Mouse (Mus musculus): ENCODE data around the gene Tbc1d10c. TPM values are rescaled to one million over a fixed set of nuclear protein-coding genes. Genes with fewer than 3 reads are reported as not detected.

The Tbc1d10c gene
- polyA plus RNA-seq, 1 experiment from 2014 or later = 8.1 TPM

DNA sequence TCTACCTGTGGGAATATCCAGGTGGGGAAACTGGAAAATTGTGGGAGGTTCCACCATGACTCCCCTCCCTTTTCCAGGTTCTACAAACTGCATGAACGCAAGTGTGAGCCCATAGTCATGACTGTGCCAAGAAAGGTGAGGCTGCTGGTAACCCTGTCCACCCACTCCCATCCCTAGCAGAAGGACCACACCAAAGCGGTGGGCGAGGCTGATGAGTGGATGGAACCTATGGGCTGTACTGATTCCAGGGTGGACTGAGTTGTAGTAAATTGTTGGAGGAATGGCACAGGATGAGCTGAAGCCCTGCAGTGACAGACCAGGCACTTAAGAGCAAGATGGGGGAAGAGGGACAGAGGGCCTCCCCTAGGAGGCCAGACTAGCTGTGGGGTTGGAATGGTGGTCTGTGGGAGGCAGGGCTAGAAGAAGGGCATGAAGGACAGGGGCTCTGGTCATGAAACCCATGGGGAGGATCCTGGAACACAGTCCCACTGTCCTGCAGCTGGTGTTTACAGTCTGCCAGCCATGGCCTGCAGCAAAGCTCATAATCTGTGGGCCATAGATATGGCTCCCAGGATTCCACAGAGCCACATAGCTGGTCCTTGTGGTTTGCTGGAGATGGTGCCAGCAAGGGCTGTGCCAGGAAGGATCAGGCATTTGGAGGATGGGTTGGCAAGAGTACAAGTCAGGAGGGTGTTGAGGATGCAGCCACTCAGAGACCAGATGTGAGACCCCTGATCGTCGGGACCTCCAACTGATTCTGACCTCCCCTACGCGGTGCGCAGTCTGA lies 38.4 kb downstream of the Tbc1d10c start:
- Histone ChIP-seq H3K4me2 (ENCODE audit: low read depth, low read length) (no peak overlapping the region), H3K27me3 (ENCODE audit: control insufficient read depth, insufficient read depth, low read depth, low read length) (no peaks in the 10 kb centered on the region), H3K4me1 (ENCODE audit: control insufficient read depth, low read depth, low read length) (peaks cover 28% of the 10 kb centered on the region), H3K4me3 (ENCODE audit: low read depth, low read length) (no peak overlapping the region), H3K9me3 (replicated peaks; ENCODE audit: control insufficient read depth, low read length) (no peaks in the 10 kb centered on the region), H3K9ac (ENCODE audit: low read depth, low read length) (no peak overlapping the region), H3K36me3 (ENCODE audit: control insufficient read depth, insufficient read depth) (no peaks in the 10 kb centered on the region; the same call in none of the 2 replicates), H3K27ac (ENCODE audit: low read length) (no peak overlapping the region)
- ATAC-seq (ENCODE audit: low read depth) = no peak
- 86% methylated on average over 8 of the region's 8 CpGs for WGBS (ENCODE audit: insufficient replicate concordance)

DNA sequence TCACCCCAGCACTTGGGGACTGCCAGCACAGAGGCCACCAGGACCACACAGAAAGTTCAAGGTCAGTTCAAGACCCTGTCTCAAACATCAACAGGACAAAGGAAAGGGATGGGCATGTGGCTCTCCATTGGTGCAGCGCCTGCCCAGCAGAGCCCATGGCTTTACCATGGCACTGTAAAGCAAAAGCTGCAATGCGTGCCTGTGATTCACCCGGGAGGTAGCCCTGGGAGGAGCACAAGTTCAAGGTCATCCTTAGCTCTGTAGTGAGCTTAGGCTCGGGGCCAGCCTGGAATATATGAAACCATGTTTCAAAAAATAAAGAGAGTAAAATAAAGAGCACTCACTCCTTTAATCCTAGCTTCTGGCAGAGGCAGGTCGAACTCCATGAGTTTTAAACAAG lies 39.2 kb downstream of the Tbc1d10c start:
- Histone ChIP-seq H3K4me3 (ENCODE audit: low read depth, low read length) (no peak overlapping the region), H3K4me1 (ENCODE audit: control insufficient read depth, low read depth, low read length) (peaks cover 30% of the 10 kb centered on the region), H3K9me3 (replicated peaks; ENCODE audit: control insufficient read depth, low read length) (no peaks in the 10 kb centered on the region), H3K4me2 (ENCODE audit: low read depth, low read length) (no peak overlapping the region), H3K9ac (ENCODE audit: low read depth, low read length) (no peak overlapping the region), H3K36me3 (ENCODE audit: control insufficient read depth, insufficient read depth) (no peaks in the 10 kb centered on the region; the same call in 1 of the 2 replicates), H3K27ac (ENCODE audit: low read length) (no peak overlapping the region), H3K27me3 (ENCODE audit: control insufficient read depth, insufficient read depth, low read depth, low read length) (no peaks in the 10 kb centered on the region)
- ATAC-seq (ENCODE audit: low read depth) = no peak
- WGBS (ENCODE audit: insufficient replicate concordance) = 69% methylated on average over 5 of the region's 5 CpGs

DNA sequence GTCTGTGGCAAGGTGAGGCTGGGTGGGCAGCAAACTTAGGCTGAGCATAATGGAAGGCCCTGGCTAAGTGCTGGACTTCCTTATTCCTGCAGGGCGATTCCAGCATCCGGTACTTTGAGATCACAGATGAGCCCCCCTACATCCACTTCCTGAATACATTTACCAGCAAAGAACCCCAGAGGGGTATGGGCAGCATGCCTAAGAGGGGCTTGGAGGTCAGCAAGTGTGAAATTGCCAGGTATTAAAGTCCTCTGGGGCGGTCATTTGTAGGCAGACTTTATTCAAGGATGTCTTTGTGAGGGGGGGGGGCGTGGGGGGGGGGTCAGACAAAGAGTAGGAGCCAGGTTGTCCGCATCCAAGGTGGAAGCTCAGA lies 39.6 kb downstream of the Tbc1d10c start:
- Histone ChIP-seq H3K9ac (ENCODE audit: low read depth, low read length) (no peak overlapping the region), H3K4me3 (ENCODE audit: low read depth, low read length) (no peak overlapping the region), H3K4me1 (ENCODE audit: control insufficient read depth, low read depth, low read length) (peaks cover 30% of the 10 kb centered on the region), H3K27ac (ENCODE audit: low read length) (no peak overlapping the region), H3K9me3 (replicated peaks; ENCODE audit: control insufficient read depth, low read length) (no peaks in the 10 kb centered on the region), H3K36me3 (ENCODE audit: control insufficient read depth, insufficient read depth) (no peaks in the 10 kb centered on the region; the same call in 1 of the 2 replicates), H3K4me2 (ENCODE audit: low read depth, low read length) (no peak overlapping the region), H3K27me3 (ENCODE audit: control insufficient read depth, insufficient read depth, low read depth, low read length) (no peaks in the 10 kb centered on the region)
- 67% methylated on average over 5 of the region's 5 CpGs for WGBS (ENCODE audit: insufficient replicate concordance)
- no peak for ATAC-seq (ENCODE audit: low read depth)

DNA sequence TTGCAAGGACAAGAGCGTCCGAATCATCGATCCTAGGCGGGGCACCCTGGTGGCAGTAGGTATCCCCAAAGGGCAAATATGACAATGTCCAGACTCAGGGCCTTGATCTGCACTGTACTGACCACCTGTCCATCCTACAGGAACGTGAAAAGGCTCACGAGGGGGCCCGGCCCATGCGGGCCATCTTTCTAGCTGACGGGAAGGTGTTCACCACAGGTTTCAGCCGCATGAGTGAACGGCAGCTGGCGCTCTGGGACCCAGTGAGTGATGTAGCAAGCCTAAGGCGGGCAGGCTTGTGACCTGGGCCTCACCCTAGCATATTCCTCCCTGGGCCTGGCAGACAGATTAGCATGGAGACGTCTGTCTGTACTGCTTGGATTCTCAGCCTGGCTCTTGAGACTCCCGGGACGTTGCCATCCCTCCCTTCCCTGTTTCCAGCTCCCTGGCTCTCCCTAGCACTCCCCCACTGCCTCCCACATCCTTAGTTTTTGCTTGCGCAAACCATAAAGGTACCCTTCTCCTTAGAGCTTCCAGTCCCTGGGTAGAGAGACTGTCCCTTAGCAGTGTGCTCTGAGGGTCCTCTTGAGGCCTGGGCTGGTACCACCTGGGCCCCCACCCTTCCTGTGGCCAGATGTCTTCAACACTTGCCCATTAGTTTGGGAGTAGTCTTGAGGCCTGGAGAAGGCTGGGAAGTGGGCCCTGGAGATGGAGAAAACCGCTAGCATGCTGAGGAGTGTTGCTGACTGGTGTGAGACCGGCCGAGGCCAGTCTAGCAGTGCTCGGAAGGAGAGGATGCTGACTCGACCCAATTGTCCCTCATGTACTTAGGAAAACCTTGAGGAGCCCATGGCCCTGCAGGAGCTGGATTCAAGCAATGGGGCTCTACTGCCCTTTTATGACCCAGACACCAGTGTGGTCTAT lies 40.3 kb downstream of the Tbc1d10c start:
- no peak overlapping the region for H3K27ac ChIP-seq (ENCODE audit: low read length)
- H3K4me3 ChIP-seq (ENCODE audit: low read depth, low read length) = no peak overlapping the region
- H3K36me3 ChIP-seq (ENCODE audit: control insufficient read depth, insufficient read depth) = no peaks in the 10 kb centered on the region; the same call in 1 of the 2 replicates
- H3K9me3 ChIP-seq (replicated peaks; ENCODE audit: control insufficient read depth, low read length) = no peaks in the 10 kb centered on the region; the same call in 1 of the 2 replicates
- no peaks in the 10 kb centered on the region for H3K27me3 ChIP-seq (ENCODE audit: control insufficient read depth, insufficient read depth, low read depth, low read length)
- 84% methylated on average over 22 of the region's 22 CpGs for WGBS (ENCODE audit: insufficient replicate concordance)
- H3K9ac ChIP-seq (ENCODE audit: low read depth, low read length) = no peak overlapping the region
- ATAC-seq (ENCODE audit: low read depth) = no peak
- peaks cover 30% of the 10 kb centered on the region for H3K4me1 ChIP-seq (ENCODE audit: control insufficient read depth, low read depth, low read length)
- H3K4me2 ChIP-seq (ENCODE audit: low read depth, low read length) = no peak overlapping the region

DNA sequence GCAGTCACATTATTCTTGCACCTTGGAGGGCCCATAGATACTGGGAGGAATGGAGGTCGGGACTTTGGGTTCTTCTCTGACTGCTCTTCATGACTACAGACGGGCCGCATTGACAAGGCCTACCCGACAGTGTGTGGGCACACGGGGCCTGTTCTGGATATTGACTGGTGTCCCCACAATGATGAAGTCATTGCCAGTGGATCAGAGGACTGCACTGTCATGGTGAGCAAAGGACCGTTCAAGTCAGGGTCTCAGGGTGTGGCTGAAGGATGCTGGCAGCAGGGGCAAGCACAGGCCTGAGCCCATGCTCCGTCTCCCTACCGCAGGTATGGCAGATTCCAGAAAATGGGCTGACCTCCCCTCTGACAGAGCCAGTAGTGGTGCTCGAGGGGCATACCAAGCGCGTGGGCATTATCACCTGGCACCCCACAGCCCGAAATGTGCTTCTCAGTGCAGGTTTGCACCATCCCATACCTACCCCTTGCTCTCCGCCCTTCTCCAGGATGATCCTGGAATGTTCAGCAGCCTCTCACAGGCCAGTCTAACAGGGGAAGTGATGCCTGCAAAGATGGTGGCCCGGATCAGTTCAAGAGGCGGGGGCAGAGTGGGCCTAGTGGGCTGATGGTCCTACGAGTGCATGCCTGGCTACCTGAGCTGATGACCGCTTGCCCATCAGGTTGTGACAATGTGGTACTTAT lies 41.2 kb downstream of the Tbc1d10c start:
- Histone ChIP-seq H3K4me3 (ENCODE audit: low read depth, low read length) (no peak overlapping the region), H3K27ac (ENCODE audit: low read length) (no peak overlapping the region), H3K9me3 (replicated peaks; ENCODE audit: control insufficient read depth, low read length) (no peaks in the 10 kb centered on the region; the same call in 1 of the 2 replicates), H3K4me1 (ENCODE audit: control insufficient read depth, low read depth, low read length) (peaks cover 29% of the 10 kb centered on the region), H3K27me3 (ENCODE audit: control insufficient read depth, insufficient read depth, low read depth, low read length) (no peaks in the 10 kb centered on the region), H3K36me3 (ENCODE audit: control insufficient read depth, insufficient read depth) (no peaks in the 10 kb centered on the region), H3K9ac (ENCODE audit: low read depth, low read length) (no peak overlapping the region), H3K4me2 (ENCODE audit: low read depth, low read length) (0 out of 2 replicates have a peak overlapping the region, but pooled peaks have one; percentile 75)
- no peak for ATAC-seq (ENCODE audit: low read depth)
- WGBS (ENCODE audit: insufficient replicate concordance) = 83% methylated on average over 17 of the region's 17 CpGs

DNA sequence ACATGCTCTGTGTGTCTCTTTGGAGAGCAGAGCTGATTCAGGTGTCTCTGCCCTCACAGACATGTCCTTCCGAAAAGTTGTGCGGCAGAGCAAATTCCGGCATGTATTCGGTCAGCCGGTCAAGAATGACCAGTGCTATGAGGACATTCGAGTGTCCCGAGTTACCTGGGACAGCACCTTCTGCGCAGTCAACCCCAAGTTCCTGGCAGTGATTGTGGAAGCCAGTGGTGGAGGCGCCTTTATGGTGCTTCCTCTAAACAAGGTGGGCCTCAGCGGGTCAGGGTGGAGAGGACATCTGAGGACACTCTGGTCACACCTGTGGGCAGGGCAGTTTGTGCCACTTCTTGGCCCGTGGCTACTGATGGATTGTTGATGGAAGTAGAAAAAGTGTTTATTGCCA lies 41.8 kb downstream of the Tbc1d10c start:
- peak overlapping the region; percentile 88 for H3K4me3 ChIP-seq (ENCODE audit: low read depth, low read length)
- H3K4me1 ChIP-seq (ENCODE audit: control insufficient read depth, low read depth, low read length) = peaks cover 23% of the 10 kb centered on the region
- WGBS (ENCODE audit: insufficient replicate concordance) = 68% methylated on average over 11 of the region's 11 CpGs
- H3K27ac ChIP-seq (ENCODE audit: low read length) = no peak overlapping the region
- H3K36me3 ChIP-seq (ENCODE audit: control insufficient read depth, insufficient read depth) = no peaks in the 10 kb centered on the region
- H3K27me3 ChIP-seq (ENCODE audit: control insufficient read depth, insufficient read depth, low read depth, low read length) = no peaks in the 10 kb centered on the region
- H3K9me3 ChIP-seq (replicated peaks; ENCODE audit: control insufficient read depth, low read length) = no peaks in the 10 kb centered on the region; the same call in 1 of the 2 replicates
- H3K4me2 ChIP-seq (ENCODE audit: low read depth, low read length) = peak overlapping the region; percentile 75
- peak overlapping the region; percentile 92 for H3K9ac ChIP-seq (ENCODE audit: low read depth, low read length)
- no peak for ATAC-seq (ENCODE audit: low read depth)

DNA sequence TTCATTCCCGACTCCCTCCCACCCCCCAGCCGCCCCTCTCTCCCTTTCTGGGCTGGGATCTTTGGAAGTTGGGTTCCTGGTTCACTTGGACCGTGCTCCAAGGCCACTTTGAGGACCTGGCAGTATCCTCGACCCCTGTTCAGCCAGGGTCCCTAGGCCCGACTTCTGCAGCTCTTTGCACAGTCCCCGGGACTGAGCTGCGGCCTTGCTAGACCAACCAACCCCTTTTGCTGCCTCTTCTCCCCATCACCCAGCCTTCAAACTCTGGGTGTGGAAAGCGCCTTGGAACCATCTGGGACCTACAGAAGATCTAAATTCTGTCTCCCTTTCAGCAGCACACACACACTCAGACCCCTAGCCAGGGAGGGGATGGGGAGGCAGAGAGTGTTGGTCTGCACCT lies 42.3 kb downstream of the Tbc1d10c start:
- H3K4me1 ChIP-seq (ENCODE audit: control insufficient read depth, low read depth, low read length) = peaks cover 21% of the 10 kb centered on the region
- WGBS (ENCODE audit: insufficient replicate concordance) = under 1% methylated on average over 8 of the region's 8 CpGs

DNA sequence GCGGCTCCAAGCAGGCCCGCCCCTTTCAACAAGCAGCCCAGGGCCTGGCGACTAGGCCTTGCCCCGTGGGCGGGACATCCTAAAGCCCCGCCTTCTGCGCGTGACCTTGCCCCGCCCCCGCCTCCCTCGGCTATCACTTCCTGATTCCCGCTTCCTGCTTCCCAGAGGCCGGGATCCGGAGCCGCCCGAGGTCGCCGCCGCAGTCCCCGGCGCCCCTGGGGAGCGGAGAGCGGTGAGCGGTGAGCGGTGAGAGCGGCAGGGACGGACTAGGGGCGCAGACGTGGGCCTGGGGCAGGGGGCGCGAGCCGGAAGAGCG lies 42.6 kb downstream of the Tbc1d10c start, which contains the start of gene Coro1b:
Coro1b (plus strand) TSS at position 129 of the 316 bp plus-strand sequence.
- Histone ChIP-seq H3K4me2 (ENCODE audit: low read depth, low read length) (peak within 1 kb of the TSS; percentile 75), H3K4me1 (ENCODE audit: control insufficient read depth, low read depth, low read length) (peaks cover 21% of the 10 kb centered on the region), H3K36me3 (ENCODE audit: control insufficient read depth, insufficient read depth) (no peaks in the 10 kb centered on the region), H3K27ac (ENCODE audit: low read length) (peak within 1 kb of the TSS; percentile 82), H3K27me3 (ENCODE audit: control insufficient read depth, insufficient read depth, low read depth, low read length) (no peaks in the 10 kb centered on the region), H3K9ac (ENCODE audit: low read depth, low read length) (peak within 1 kb of the TSS; percentile 92), H3K9me3 (replicated peaks; ENCODE audit: control insufficient read depth, low read length) (no peaks in the 10 kb centered on the region; the same call in 1 of the 2 replicates), H3K4me3 (ENCODE audit: low read depth, low read length) (peak within 1 kb of the TSS; percentile 88)
- ATAC-seq (ENCODE audit: low read depth) = peak; percentile 92
- WGBS (ENCODE audit: insufficient replicate concordance) = under 1% methylated on average over 32 of the region's 33 CpGs

More for the DNA sequence above, 42.3 kb downstream of the Tbc1d10c start:
- Histone ChIP-seq H3K27ac (ENCODE audit: low read length) (peak overlapping the region; percentile 82), H3K36me3 (ENCODE audit: control insufficient read depth, insufficient read depth) (no peaks in the 10 kb centered on the region), H3K4me2 (ENCODE audit: low read depth, low read length) (peak overlapping the region; percentile 75), H3K9ac (ENCODE audit: low read depth, low read length) (peak overlapping the region; percentile 92), H3K27me3 (ENCODE audit: control insufficient read depth, insufficient read depth, low read depth, low read length) (no peaks in the 10 kb centered on the region), H3K9me3 (replicated peaks; ENCODE audit: control insufficient read depth, low read length) (no peaks in the 10 kb centered on the region; the same call in 1 of the 2 replicates), H3K4me3 (ENCODE audit: low read depth, low read length) (peak overlapping the region; percentile 88)
- ATAC-seq (ENCODE audit: low read depth) = peak; percentile 14

All from liver, embryonic 16.5 days (tissue).